Mouse (Mus musculus): ENCODE results near the gene Cyp4f14. TPM values are rescaled to one million over a fixed set of nuclear protein-coding genes. Genes with fewer than 3 reads are reported as not detected.
"Not testable (repeated sequence)": the region's sequence is repeated elsewhere in the genome, so short reads cannot be mapped to it uniquely, and the experiment has no call there.

Cyp4f14 gene
- polyA plus RNA-seq, 1 experiment = 0.04 TPM

DNA sequence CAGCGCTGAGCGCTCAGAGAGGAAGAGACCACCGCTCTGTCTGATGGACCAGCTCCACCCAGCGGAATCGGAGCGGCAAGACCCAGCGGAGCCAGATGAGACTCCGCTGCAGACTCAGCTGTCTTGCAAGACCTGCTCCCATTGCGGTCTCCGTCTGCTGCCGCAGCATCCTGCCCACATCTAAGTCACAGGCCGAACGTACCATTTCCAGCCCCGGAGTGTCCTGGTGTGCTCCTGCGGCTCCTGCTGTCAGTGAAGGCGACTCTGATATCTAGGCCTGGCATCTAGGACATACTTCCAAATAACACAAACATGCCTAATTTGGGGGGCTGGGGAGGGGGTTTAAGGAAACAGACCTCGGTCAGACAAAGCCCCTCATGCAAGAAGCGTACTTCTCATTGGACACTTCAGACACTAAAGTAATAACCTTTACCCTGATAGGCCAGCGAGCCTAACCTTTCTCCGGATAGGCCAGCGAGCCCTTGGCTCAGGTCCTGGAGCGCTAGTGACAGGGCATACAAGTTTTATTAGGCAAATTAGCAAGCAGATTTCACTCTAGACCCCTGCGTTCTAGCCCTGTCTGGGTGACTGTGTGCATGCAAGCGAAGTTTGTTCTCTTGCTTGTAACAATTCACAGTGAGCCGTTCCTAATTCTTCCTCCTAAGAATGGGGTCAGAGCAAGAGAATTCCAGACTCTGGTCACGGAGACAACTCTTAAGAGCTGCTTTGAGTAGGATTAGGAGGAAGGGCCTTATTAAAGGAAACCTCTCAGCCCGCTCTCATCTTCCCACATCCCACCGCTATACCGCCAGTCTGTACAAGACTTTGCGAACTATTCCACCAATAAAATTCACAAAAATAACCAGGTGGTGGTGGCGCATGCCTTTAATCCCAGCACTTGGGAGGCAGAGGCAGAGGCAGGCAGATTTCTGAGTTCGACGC is 25.6 kb downstream of the Cyp4f14 start, which contains the start of gene Zfp870:
Gene Zfp870, minus strand, starts transcription at position 404 of the 942 bp plus-strand sequence.
- TF ChIP-seq POLR2A (IDR thresholded peaks at IDR 0.05; ENCODE audit: borderline replicate concordance, extremely low read depth, insufficient read depth, insufficient read length, poor library complexity, severe bottlenecking) (0 out of 2 replicates have a peak, but pooled peaks have one; percentile 14), CTCF (IDR thresholded peaks at IDR 0.05; ENCODE audit: borderline replicate concordance, extremely low read depth, insufficient read depth, insufficient read length) (peak; percentile 50; the same call in 1 of the 2 replicates)
- DNase-seq (ENCODE audit: low read depth) = peak; percentile 97

DNA sequence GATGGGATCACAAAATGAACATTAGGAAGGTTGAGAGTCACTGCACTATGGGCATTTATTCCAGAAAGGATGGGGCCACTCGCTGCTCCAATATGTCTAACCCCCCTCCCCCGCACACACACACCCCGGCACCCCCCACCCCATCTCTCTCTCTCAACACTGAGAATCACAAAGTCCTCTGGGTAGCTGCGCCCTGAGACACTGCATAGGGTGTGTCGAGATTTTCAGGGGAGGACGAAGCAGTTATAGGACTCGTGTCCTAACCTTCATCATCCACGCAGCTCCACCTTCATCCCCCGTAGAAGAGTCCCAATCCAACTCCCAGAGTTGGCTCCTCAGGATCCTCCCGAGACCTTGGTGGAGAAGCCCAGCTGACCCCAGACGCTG is 26.3 kb downstream of the Cyp4f14 start:
- TF ChIP-seq CTCF (IDR thresholded peaks at IDR 0.05; ENCODE audit: borderline replicate concordance, extremely low read depth, insufficient read depth, insufficient read length) (no peak), POLR2A (IDR thresholded peaks at IDR 0.05; ENCODE audit: borderline replicate concordance, extremely low read depth, insufficient read depth, insufficient read length, poor library complexity, severe bottlenecking) (no peak)

DNA sequence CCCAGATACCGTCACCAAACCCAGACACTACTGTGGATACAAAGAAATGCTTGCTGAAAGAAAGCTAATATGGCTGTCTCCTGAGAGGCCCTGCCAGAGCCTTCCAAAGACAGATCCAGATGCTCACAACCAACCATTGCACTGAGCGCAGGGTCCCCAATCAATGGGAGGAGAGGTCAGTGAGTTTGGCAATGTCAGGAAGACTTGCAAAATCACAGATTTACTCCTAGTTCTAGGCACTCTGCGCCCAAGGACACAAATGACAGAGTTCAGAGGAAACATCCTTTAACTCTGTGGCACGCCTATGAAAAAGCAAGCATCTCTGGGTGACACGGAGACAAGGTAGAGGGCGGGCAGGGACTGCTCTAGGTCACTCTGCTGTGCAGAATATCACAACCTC is 27.5 kb downstream of the Cyp4f14 start:
- TF ChIP-seq POLR2A (IDR thresholded peaks at IDR 0.05; ENCODE audit: borderline replicate concordance, extremely low read depth, insufficient read depth, insufficient read length, poor library complexity, severe bottlenecking) (no peak), CTCF (IDR thresholded peaks at IDR 0.05; ENCODE audit: borderline replicate concordance, extremely low read depth, insufficient read depth, insufficient read length) (no peak)
- DNase-seq (ENCODE audit: low read depth) = no peak

More for the DNA sequence above, 26.3 kb downstream of the Cyp4f14 start:
- no peak for DNase-seq (ENCODE audit: low read depth)

DNA sequence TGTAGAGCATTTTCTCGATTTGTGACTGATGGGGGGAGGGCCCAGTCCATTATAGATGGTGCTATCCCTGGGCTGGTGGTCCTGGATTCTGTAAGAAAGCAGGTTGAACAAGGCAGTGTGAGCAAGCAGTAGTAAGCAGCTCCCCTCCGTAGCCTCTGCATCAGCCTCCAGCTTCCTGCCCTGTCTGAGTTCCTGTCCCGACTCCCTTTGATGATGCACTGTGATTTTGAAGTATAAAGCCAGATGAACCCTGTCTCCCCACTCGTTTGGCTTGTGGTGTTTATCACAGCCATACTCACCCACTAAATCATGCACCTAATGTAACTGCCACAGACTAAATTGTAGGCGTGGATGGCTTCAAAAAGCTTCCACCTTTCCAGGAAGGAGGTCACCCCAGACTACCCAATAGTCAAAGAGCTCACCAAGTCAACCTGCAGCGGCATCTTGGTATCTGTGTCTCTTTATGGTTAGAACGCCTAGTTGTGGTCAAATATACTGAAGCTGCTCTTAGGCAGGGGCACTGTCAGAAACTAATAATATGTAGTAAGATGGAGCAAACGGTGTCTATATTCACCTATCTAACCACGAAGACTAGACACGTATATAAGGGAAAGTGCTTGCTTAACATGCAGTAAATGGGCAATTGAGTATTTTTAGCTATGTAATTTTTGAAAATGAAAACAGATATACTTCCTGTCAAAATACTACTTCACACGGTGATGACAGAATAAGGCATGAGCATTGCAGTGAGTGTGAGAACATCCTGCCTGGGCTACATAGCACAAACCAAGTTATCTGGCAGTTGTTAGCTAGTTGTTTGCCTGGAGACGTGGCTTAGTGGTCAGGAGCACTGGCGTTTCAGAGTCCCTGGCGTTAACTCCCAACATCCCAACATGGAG is 36.6 kb downstream of the Cyp4f14 start:
- no peak for DNase-seq (ENCODE audit: low read depth)
- TF ChIP-seq POLR2A (IDR thresholded peaks at IDR 0.05; ENCODE audit: borderline replicate concordance, extremely low read depth, insufficient read depth, insufficient read length, poor library complexity, severe bottlenecking) (no peak), CTCF (IDR thresholded peaks at IDR 0.05; ENCODE audit: borderline replicate concordance, extremely low read depth, insufficient read depth, insufficient read length) (no peak)

DNA sequence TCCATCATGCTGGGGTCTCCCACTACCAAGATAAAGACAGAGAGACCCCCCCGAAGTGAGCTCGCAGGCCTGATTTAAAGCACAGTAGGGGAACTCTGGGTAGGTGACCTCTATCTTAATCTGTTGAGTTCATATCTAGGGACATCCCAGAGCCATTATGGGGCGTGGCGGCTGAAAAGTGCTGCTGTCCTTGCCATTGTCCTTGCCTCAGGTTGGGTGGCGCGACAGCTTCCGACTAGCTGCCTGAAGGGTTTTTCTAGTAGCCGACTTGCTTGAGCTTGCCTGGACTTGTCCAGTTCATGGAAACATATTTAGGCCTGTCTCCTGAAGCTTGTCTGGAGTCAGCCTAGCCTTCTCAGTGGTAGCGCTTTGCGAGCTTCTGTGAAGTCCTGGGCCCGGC is 38.4 kb downstream of the Cyp4f14 start:
- no peak for TF ChIP-seq POLR2A (IDR thresholded peaks at IDR 0.05; ENCODE audit: borderline replicate concordance, extremely low read depth, insufficient read depth, insufficient read length, poor library complexity, severe bottlenecking)
- no peak for TF ChIP-seq CTCF (IDR thresholded peaks at IDR 0.05; ENCODE audit: borderline replicate concordance, extremely low read depth, insufficient read depth, insufficient read length)
- no peak for DNase-seq (ENCODE audit: low read depth)

DNA sequence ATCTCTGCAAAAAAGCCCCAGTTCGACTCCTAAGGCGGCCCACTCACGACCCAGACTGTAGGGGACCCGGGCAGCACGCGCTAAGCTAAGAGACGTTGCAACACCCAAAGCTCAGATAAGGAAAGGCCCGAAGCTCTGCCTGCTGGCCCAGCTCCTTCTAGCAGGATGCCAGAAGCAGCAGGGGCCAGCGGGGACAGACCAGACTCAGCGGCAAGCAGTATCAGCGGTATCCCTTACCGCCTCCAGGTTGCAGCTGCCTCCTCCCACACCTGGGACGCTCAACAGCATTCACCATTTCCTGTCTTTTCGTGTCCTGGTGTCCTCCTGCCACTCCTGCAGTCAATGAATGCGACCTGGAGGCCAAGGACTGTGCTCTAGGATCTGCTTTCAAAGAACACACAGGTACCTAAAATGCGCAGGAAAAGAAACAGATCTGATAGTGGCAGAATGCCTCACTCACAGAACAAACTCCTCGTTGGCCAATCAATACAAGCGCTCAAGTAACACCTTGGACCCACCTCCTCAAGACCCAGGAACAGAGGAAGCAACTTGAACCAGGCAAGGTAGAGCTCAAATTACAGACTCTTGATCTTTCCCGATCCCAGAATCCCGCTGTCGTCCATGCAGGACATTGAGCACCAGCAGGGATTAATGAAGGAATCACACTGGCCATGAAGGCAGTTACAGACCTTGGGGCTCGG is 39.5 kb downstream of the Cyp4f14 start:
- TF ChIP-seq CTCF (IDR thresholded peaks at IDR 0.05; ENCODE audit: borderline replicate concordance, extremely low read depth, insufficient read depth, insufficient read length) (no peak), POLR2A (IDR thresholded peaks at IDR 0.05; ENCODE audit: borderline replicate concordance, extremely low read depth, insufficient read depth, insufficient read length, poor library complexity, severe bottlenecking) (no peak)
- no peak for DNase-seq (ENCODE audit: low read depth)

DNA sequence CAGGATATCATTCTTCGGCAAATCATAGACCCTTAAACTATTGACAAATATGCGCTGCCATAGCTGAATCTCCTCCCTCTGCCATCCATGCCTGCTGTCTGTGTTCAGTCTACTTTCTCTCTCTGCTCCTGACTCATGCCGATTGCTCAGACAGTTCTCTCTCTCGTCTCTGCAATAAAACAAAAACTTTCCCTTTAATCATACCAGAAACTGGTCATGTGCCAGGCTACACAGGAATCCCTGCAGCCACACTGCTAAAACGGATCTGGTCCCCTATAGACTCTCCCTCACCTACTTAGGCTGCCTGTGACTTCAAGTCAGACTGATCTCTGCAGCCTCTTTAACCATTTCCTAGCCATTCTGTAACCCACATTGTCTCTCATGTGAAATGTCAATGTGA is 44.4 kb downstream of the Cyp4f14 start:
- no peak for TF ChIP-seq POLR2A (IDR thresholded peaks at IDR 0.05; ENCODE audit: borderline replicate concordance, extremely low read depth, insufficient read depth, insufficient read length, poor library complexity, severe bottlenecking)

DNA sequence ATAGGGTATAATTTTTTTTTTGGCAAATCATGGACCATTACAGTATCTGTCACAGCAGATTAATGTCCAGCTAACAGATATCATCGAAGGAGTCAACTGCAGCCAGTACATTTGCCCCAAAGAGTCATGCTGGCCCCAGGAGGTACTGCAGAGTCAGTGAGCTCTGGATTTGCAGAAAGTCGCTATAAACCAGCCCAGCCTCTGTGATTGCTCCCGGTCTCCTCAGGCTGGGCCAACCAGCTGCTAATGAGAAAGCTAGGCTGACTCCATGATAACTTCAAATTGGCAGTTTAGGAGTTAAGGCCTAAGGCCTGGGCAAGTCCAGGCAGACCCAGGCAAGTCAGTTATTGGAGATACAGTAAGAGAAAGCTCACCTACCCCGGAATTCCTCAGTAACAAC is 45.1 kb downstream of the Cyp4f14 start:
- DNase-seq (ENCODE audit: low read depth) = no peak
- no peak for TF ChIP-seq POLR2A (IDR thresholded peaks at IDR 0.05; ENCODE audit: borderline replicate concordance, extremely low read depth, insufficient read depth, insufficient read length, poor library complexity, severe bottlenecking)

More for the DNA sequence above, 44.4 kb downstream of the Cyp4f14 start:
- no peak for DNase-seq (ENCODE audit: low read depth)

DNA sequence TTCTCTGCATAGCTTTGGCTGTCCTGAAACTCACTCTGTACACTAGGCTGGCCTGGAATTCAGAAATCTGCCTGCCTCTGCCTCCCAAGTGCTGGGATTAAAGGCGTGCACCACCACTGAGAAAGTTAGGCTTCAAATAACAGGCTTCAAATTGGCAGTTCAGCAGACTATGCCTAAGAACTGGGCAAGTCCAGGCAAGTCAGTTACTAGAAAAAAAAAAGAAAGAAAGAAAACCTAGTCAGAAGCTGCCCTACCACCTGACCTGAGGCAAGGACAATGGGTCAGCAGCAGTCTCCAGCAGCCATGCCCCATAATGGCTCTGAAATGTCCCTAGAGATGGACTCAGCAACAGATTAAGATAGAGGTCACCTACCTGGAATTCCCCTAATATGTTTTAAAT is 45.7 kb downstream of the Cyp4f14 start:
- TF ChIP-seq POLR2A (IDR thresholded peaks at IDR 0.05; ENCODE audit: borderline replicate concordance, extremely low read depth, insufficient read depth, insufficient read length, poor library complexity, severe bottlenecking) (no peak), CTCF (IDR thresholded peaks at IDR 0.05; ENCODE audit: borderline replicate concordance, extremely low read depth, insufficient read depth, insufficient read length) (no peak)

DNA sequence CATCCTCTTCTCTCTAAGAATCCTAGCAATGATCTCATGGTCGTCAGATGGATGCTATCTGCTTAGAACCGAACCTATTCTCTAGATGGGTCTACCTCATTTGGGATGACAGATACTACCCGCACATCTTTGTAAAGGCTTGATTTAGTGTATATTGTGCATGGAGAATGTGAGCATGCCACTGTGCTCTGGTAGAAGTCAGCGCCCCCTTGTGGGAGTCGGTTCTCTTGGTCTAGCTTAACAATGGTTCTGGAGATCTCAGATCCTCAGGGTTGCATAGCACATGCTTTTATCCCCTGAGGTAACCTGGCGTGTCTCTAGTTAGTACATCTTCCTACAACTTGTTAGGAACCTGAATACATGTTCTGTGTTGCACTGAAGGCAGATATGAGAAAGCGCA is 49.9 kb downstream of the Cyp4f14 start:
- DNase-seq (ENCODE audit: low read depth) = not testable (repeated sequence)

More for the DNA sequence above, 45.7 kb downstream of the Cyp4f14 start:
- no peak for DNase-seq (ENCODE audit: low read depth)

DNA sequence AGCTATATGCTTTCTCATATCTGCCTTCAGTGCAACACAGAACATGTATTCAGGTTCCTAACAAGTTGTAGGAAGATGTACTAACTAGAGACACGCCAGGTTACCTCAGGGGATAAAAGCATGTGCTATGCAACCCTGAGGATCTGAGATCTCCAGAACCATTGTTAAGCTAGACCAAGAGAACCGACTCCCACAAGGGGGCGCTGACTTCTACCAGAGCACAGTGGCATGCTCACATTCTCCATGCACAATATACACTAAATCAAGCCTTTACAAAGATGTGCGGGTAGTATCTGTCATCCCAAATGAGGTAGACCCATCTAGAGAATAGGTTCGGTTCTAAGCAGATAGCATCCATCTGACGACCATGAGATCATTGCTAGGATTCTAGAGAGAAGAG is 60.4 kb downstream of the Cyp4f14 start:
- not testable (repeated sequence) for DNase-seq (ENCODE audit: low read depth)

Other genes starting within 250 kb of the Cyp4f14 start
- 2.4 and 3.1 TPM in 2 replicates for gene Cyp4f15, start 231.7 kb downstream of the Cyp4f14 start, polyA plus RNA-seq (2012; rRNA removed)
- gene Zfp871, start 129.1 kb downstream of the Cyp4f14 start, polyA plus RNA-seq (2012; rRNA removed) = 31.3 and 34.6 TPM in 2 replicates
- 21.9 and 40.7 TPM in 2 replicates for gene Zfp811, start 107.4 kb downstream of the Cyp4f14 start, polyA plus RNA-seq (2012; rRNA removed)
- gene Zfp799, start 87.1 kb downstream of the Cyp4f14 start, polyA plus RNA-seq (2012; rRNA removed) = 18.4 and 19.9 TPM in 2 replicates
- gene Zfp870, start 25.7 kb downstream of the Cyp4f14 start, polyA plus RNA-seq (2012; rRNA removed) = 4.6 and 5.2 TPM in 2 replicates
- 12.3 and 13.0 TPM in 2 replicates for gene Cyp4f13, start 30.1 kb upstream of the Cyp4f14 start, polyA plus RNA-seq (2012; rRNA removed)
- 4.5 and 4.6 TPM in 2 replicates for gene Zfp472, start 48.5 kb upstream of the Cyp4f14 start, polyA plus RNA-seq (2012; rRNA removed)
- 12.6 and 14.6 TPM in 2 replicates for gene Zfp952, start 75.8 kb upstream of the Cyp4f14 start, polyA plus RNA-seq (2012; rRNA removed)
- 11.5 and 16.0 TPM in 2 replicates for gene Zfp763, start 116.1 kb upstream of the Cyp4f14 start, polyA plus RNA-seq (2012; rRNA removed)
- not detected in 2 replicates for gene 4921501E09Rik, start 150.7 kb upstream of the Cyp4f14 start, polyA plus RNA-seq (2012; rRNA removed)
- gene Zfp563, start 172.0 kb upstream of the Cyp4f14 start, polyA plus RNA-seq (2012; rRNA removed) = 12.0 and 15.9 TPM in 2 replicates
- 0.21 and 0.40 TPM in 2 replicates for gene Morc2b, start 222.3 kb upstream of the Cyp4f14 start, polyA plus RNA-seq (2012; rRNA removed)